Mouse (Mus musculus) splenic B cell, adult 2 months (primary cell): ENCODE data around the gene Sbno2.

ENCODE experiments used
- DNase-seq: peaks from one replicate; pipeline ENCODE4 v3.0.0-alpha.2; 2011; ENCODE audit warnings: low read depth, low spot score
- H3K27me3 ChIP-seq: 2 replicates; pipeline ENCODE4 v1.6.1; 2012; ENCODE audit warnings: mild to moderate bottlenecking, low read length, moderate library complexity, mixed read lengths; ENCODE audit not compliant: control insufficient read depth, poor library complexity, insufficient read depth, severe bottlenecking
- H3K36me3 ChIP-seq: 2 replicates; pipeline ENCODE4 v1.6.1; 2012; ENCODE audit warnings: mild to moderate bottlenecking, low read length, moderate library complexity, mixed read lengths; ENCODE audit not compliant: control insufficient read depth, poor library complexity, insufficient read depth, severe bottlenecking

Gene Sbno2

DNA sequence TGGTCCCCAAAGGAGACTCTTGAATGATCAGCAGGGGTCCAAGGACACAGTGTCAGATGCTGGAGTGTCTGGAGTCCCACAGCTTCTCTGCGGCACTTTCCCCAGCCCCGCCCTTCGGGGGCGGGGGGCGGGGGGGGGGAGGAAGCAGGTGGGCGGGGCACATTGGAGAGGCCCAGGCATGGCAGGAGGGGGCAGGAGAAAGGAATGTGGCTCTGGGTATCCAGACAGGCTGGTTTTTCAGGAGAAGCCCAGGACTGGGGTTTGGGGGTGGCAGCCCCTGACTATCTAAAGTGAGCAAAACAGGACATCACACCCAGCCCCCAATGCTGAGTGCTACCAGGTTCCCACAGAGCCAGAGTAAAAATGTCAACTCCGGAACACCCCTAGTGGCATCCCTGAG is 8.1 kb downstream of the Sbno2 start:
- DNase-seq, result no peak
- no peaks in the 10 kb centered on the region for H3K27me3 ChIP-seq
- no peaks in the 10 kb centered on the region for H3K36me3 ChIP-seq

DNA sequence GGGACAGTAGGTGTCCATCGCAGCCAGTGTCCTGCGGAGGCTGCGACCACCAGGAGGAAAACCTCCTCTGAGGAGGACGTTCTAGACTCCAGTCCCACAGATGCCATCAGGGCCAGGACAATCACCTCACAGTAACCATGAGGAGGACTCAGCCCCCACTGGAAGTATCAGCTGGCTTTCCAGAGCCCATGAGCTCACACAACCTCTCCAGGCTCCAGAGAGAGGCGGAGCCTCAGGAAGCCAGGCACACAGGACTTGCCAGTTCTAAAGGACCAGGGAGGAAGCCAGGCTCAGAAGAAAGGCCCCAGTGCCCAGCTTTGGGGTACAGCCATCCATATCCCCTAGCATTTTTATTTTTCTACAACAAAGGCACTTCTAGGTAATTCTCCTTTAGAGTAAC is 9.8 kb downstream of the Sbno2 start:
- H3K27me3 ChIP-seq, result no peaks in the 10 kb centered on the region
- no peak for DNase-seq
- no peaks in the 10 kb centered on the region for H3K36me3 ChIP-seq

DNA sequence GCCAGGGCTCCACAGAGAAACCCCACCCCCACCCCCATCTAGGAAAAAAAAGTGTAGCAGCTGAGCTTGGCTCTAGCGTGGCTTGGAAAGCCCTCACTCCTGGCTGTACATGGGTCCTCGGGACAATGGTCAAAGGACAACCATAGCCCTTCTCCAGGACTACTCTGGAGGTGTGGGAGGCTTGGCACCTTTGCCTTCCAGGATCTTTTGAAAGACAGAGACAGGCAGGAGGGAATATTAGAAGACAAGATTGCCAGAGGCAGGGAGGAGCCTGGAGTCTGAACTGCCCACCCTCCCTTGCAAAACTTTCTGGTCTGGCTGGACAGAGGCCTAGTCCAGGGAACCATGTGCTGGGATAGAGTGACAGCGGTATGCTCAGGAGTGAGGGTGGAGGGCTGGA is 10.7 kb downstream of the Sbno2 start:
- DNase-seq, result no peak
- H3K36me3 ChIP-seq, result no peaks in the 10 kb centered on the region
- H3K27me3 ChIP-seq, result no peaks in the 10 kb centered on the region

DNA sequence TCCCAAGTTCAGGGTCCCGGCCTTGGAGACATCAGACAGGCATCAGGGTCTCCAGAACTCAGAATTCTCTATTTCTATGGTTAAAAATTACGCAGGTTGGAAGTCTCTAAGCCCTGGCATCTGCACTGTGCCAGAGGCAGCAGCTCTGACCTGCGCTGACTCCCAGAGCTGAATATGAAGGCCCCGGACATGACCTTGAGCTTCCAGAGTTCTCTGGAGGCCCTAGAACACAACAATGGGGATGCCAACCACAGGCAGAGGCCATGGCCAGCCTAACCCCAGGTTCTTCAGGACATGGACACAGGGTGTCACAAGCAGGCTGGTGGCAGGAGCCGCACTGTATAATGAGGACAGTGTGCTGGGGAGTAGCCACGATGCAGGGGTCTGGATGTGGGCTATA is 11.3 kb downstream of the Sbno2 start:
- Histone ChIP-seq H3K36me3 (no peaks in the 10 kb centered on the region), H3K27me3 (no peaks in the 10 kb centered on the region)
- no peak for DNase-seq

DNA sequence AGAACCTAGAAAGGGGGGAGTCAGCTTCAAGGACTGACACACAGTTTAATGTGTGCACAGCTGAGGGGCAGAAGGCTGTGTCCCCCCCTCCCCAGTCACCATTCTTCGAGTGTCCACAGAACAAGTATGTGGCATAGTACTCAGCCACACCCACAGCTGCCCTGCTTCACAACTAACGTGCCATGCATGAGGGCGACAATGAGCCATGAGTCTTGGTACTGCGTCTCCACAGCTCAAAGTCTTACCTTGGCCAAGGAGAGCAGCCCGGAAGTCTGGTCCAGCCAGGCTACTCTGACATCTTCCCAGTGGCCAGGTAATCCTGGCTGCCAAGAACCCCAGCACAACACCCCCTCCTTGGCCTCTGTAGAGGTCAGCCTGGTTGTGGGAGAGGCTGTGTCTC is 12.7 kb downstream of the Sbno2 start:
- Histone ChIP-seq H3K27me3 (no peaks in the 10 kb centered on the region), H3K36me3 (no peaks in the 10 kb centered on the region)
- no peak for DNase-seq

DNA sequence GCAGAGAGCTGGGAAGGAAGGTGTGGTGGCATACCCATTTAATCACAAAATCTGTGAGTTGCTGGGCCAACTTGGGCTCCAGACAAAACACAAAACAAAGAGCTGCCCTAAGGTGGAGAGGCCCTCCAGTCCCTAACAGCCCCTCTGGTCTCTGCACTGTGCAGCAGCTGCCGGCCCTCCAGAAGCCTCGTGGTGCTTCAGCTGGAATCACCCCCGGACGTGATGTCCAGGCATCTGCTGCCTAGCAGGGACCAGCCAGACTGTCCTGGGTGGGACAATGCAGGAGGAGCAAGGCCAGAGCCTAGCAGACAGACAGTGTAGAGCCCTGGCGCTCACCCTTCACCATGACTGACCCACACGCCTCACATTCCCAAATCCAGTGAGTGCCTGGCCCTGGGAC is 13.8 kb downstream of the Sbno2 start:
- no peak for DNase-seq
- Histone ChIP-seq H3K27me3 (no peaks in the 10 kb centered on the region), H3K36me3 (no peaks in the 10 kb centered on the region)

GRCm38 (mm10) chr10:80089146-80089545 is 16.2 kb downstream of the Sbno2 start:
- Histone ChIP-seq H3K36me3 (peaks cover 4% of the 10 kb centered on the region; the same call in 1 of the 2 replicates), H3K27me3 (no peaks in the 10 kb centered on the region)
- no peak for DNase-seq

DNA sequence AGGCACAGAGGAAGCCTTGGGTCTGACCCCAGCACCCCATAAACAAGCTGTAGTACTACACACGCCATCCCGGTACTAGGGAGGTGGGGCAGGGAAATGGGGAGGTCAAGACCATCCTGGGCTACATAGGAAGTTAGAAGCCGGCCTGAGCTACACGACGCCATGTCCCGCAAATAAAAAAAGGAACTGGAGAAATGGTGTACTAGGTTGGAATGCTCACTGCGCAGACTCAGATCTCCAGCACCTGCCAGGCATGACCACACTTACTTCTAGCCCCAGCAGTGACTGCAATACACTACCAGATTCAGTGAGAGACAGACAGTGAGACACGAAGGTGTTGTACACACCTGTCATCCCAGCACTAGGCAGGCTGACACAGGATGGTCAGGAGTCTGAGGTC is 17.9 kb downstream of the Sbno2 start:
- peak; percentile 43 for DNase-seq
- Histone ChIP-seq H3K27me3 (no peaks in the 10 kb centered on the region), H3K36me3 (peaks cover 5% of the 10 kb centered on the region)

GRCm38 (mm10) chr10:80086847-80087246 is 18.5 kb downstream of the Sbno2 start:
- Histone ChIP-seq H3K27me3 (no peaks in the 10 kb centered on the region), H3K36me3 (peaks cover 7% of the 10 kb centered on the region)
- no peak for DNase-seq

- Histone ChIP-seq H3K36me3 (peaks cover 14% of the 10 kb centered on the region), H3K27me3 (no peaks in the 10 kb centered on the region)
- DNase-seq, result no peak
Observed at GRCm38 (mm10) chr10:80084817-80085487, 20.4 kb downstream of the Sbno2 start.

GRCm38 (mm10) chr10:80081075-80081474 is 24.3 kb downstream of the Sbno2 start:
- no peaks in the 10 kb centered on the region for H3K27me3 ChIP-seq
- peaks cover 14% of the 10 kb centered on the region for H3K36me3 ChIP-seq
- no peak for DNase-seq

DNA sequence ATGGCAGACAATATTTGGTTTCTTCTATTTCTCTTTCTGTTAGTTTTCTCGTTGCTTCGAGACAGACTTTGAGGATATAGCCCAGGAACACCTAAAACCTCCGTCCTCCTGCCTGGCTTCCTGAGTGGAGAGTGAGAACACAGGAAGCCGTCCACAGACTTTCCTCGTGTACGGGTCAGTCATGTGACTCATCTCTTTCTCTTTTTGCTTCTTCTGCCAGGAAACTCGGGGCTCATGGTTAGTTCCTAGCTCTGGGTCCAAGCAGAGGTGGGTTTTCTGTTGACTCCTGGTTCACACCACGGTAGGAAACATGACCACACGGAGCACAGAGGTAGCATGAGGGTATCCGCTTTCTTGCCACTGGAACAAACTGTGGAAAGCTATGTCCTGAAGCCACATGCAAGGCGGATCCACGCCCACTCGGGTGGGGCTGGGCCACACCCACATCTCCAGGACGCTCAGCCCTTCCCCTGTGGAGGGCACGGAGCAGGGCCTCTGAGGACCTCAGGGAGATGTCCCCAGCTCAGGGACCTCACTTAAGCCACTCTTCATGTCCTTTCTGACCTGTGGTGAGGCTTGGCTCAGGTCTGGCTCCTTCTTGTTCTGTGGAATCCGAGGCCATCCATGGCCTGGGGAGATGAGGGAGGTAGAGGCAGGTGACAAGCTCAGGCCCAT is 24.8 kb downstream of the Sbno2 start:
- Histone ChIP-seq H3K36me3 (peaks cover 14% of the 10 kb centered on the region), H3K27me3 (no peaks in the 10 kb centered on the region)
- no peak for DNase-seq

GRCm38 (mm10) chr10:80078366-80078765 is 27.0 kb downstream of the Sbno2 start:
- Histone ChIP-seq H3K36me3 (peaks cover 9% of the 10 kb centered on the region), H3K27me3 (no peaks in the 10 kb centered on the region)
- no peak for DNase-seq

- no peak for DNase-seq
- Histone ChIP-seq H3K36me3 (peaks cover 9% of the 10 kb centered on the region), H3K27me3 (no peaks in the 10 kb centered on the region)
Observed at GRCm38 (mm10) chr10:80077312-80077711, 28.1 kb downstream of the Sbno2 start.

- DNase-seq, result no peak
- no peaks in the 10 kb centered on the region for H3K27me3 ChIP-seq
- H3K36me3 ChIP-seq, result peaks cover 5% of the 10 kb centered on the region
Observed at GRCm38 (mm10) chr10:80076386-80076785, 29.0 kb downstream of the Sbno2 start.

GRCm38 (mm10) chr10:80075924-80076323 is 29.4 kb downstream of the Sbno2 start:
- DNase-seq, result no peak
- no peaks in the 10 kb centered on the region for H3K27me3 ChIP-seq
- H3K36me3 ChIP-seq, result peaks cover under 1% of the 10 kb centered on the region
